Mouse (Mus musculus): Measurements from ENCODE around the gene Abcb10. TPM values are rescaled to one million over a fixed set of nuclear protein-coding genes. Genes with fewer than 3 reads are reported as not detected.

Gene Abcb10
- polyA plus RNA-seq, 1 experiment from 2014 or later = 19.7 TPM

GRCm38 (mm10) chr8:124011989-124012586 is 29.2 kb upstream of the Abcb10 start:
- Histone ChIP-seq H3K36me3 (replicated peaks; ENCODE audit: control insufficient read depth, insufficient read depth) (peaks cover 24% of the 10 kb centered on the region), H3K4me3 (replicated peaks; ENCODE audit: low read length) (no peak overlapping the region), H3K27ac (no peak overlapping the region), H3K9me3 (ENCODE audit: control insufficient read depth, low read length) (no peaks in the 10 kb centered on the region), H3K9ac (no peak overlapping the region), H3K27me3 (ENCODE audit: control insufficient read depth, insufficient read depth, low read length) (no peaks in the 10 kb centered on the region), H3K4me2 (replicated peaks) (no peak overlapping the region), H3K4me1 (replicated peaks; ENCODE audit: control insufficient read depth, insufficient read depth, low read length) (no peaks in the 10 kb centered on the region)
- ATAC-seq (ENCODE audit: low FRiP score) (no peak), DNase-seq (ENCODE audit: low spot score) (no peak)
- WGBS = 92% methylated on average over 3 of the region's 3 CpGs

- H3K4me2 ChIP-seq (replicated peaks) = no peak overlapping the region
- no peak overlapping the region for H3K4me3 ChIP-seq (replicated peaks; ENCODE audit: low read length)
- no peaks in the 10 kb centered on the region for H3K4me1 ChIP-seq (replicated peaks; ENCODE audit: control insufficient read depth, insufficient read depth, low read length)
- H3K9me3 ChIP-seq (ENCODE audit: control insufficient read depth, low read length) = no peaks in the 10 kb centered on the region
- H3K9ac ChIP-seq = no peak overlapping the region
- DNase-seq (ENCODE audit: low spot score) (no peak), ATAC-seq (ENCODE audit: low FRiP score) (no peak)
- 96% methylated on average over 3 of the region's 3 CpGs for WGBS
- H3K27me3 ChIP-seq (ENCODE audit: control insufficient read depth, insufficient read depth, low read length) = no peaks in the 10 kb centered on the region
- H3K27ac ChIP-seq = no peak overlapping the region
- peaks cover 30% of the 10 kb centered on the region for H3K36me3 ChIP-seq (replicated peaks; ENCODE audit: control insufficient read depth, insufficient read depth)
Measured at GRCm38 (mm10) chr8:124011580-124011979, 28.7 kb upstream of the Abcb10 start.

DNA sequence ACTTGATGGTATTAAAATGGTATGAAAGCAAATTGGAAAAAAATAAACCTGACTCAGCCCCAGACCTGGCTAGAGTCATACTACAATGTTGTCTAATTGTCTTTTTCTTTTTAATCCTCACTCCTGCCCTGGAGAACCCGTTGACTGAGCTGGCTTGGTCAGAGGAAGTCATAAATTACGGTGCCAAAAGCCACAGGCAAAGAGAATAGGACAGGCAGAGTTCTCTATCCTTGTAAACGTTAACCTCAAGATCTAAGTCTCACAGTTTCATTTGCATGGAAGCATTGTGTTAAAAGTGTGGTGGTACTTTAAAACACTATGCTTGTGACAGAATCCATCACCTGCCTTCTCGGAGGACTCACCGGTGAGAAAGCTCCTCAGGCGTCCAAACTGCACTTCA is 24.9 kb upstream of the Abcb10 start:
- Histone ChIP-seq H3K27me3 (ENCODE audit: control insufficient read depth, insufficient read depth, low read length) (no peaks in the 10 kb centered on the region), H3K9me3 (ENCODE audit: control insufficient read depth, low read length) (no peaks in the 10 kb centered on the region), H3K27ac (no peak overlapping the region), H3K4me3 (replicated peaks; ENCODE audit: low read length) (no peak overlapping the region), H3K9ac (no peak overlapping the region), H3K4me2 (replicated peaks) (no peak overlapping the region), H3K36me3 (replicated peaks; ENCODE audit: control insufficient read depth, insufficient read depth) (peaks cover 66% of the 10 kb centered on the region), H3K4me1 (replicated peaks; ENCODE audit: control insufficient read depth, insufficient read depth, low read length) (no peaks in the 10 kb centered on the region)
- WGBS = 91% methylated on average over 6 of the region's 6 CpGs
- ATAC-seq (ENCODE audit: low FRiP score) (no peak), DNase-seq (ENCODE audit: low spot score) (no peak)

GRCm38 (mm10) chr8:124002546-124003108 is 19.7 kb upstream of the Abcb10 start:
- Histone ChIP-seq H3K9ac (no peak overlapping the region), H3K9me3 (ENCODE audit: control insufficient read depth, low read length) (no peaks in the 10 kb centered on the region), H3K4me3 (replicated peaks; ENCODE audit: low read length) (no peak overlapping the region), H3K36me3 (replicated peaks; ENCODE audit: control insufficient read depth, insufficient read depth) (peaks cover 79% of the 10 kb centered on the region), H3K27me3 (ENCODE audit: control insufficient read depth, insufficient read depth, low read length) (no peaks in the 10 kb centered on the region), H3K4me1 (replicated peaks; ENCODE audit: control insufficient read depth, insufficient read depth, low read length) (no peaks in the 10 kb centered on the region), H3K27ac (no peak overlapping the region), H3K4me2 (replicated peaks) (no peak overlapping the region)
- DNase-seq (ENCODE audit: low spot score) (no peak), ATAC-seq (ENCODE audit: low FRiP score) (no peak)
- WGBS = 93% methylated on average over 10 of the region's 10 CpGs

DNA sequence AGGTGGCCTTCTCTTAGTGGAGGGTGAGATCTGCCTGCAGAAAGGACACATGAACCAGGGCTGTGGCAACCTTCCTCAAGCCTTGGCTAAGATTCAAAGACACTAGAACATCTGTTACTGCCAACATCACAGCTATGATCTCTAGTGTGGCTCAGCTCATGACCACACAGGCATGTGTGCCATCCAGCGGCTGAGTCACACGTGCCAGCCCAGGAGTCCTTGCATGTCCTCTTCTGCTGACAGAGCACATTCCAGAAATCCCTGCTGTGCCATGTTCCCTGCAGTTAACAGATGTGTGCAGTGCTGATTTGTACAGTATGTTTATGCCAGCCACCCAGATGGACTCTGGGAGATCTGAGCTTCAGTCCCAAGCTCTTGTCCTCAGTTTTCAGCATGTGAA is 16.6 kb upstream of the Abcb10 start:
- H3K36me3 ChIP-seq (replicated peaks; ENCODE audit: control insufficient read depth, insufficient read depth) = peaks cover 65% of the 10 kb centered on the region
- WGBS = 74% methylated on average over 2 of the region's 2 CpGs

GRCm38 (mm10) chr8:123993997-123994396 is 11.1 kb upstream of the Abcb10 start:
- DNase-seq (ENCODE audit: low spot score) (no peak), ATAC-seq (ENCODE audit: low FRiP score) (no peak)

More for the DNA sequence above, 16.6 kb upstream of the Abcb10 start:
- DNase-seq (ENCODE audit: low spot score) = no peak
- no peak for ATAC-seq (ENCODE audit: low FRiP score)
- Histone ChIP-seq H3K4me3 (replicated peaks; ENCODE audit: low read length) (no peak overlapping the region), H3K9ac (no peak overlapping the region), H3K4me2 (replicated peaks) (no peak overlapping the region), H3K9me3 (ENCODE audit: control insufficient read depth, low read length) (no peaks in the 10 kb centered on the region), H3K27me3 (ENCODE audit: control insufficient read depth, insufficient read depth, low read length) (no peaks in the 10 kb centered on the region), H3K27ac (no peak overlapping the region), H3K4me1 (replicated peaks; ENCODE audit: control insufficient read depth, insufficient read depth, low read length) (no peaks in the 10 kb centered on the region)

DNA sequence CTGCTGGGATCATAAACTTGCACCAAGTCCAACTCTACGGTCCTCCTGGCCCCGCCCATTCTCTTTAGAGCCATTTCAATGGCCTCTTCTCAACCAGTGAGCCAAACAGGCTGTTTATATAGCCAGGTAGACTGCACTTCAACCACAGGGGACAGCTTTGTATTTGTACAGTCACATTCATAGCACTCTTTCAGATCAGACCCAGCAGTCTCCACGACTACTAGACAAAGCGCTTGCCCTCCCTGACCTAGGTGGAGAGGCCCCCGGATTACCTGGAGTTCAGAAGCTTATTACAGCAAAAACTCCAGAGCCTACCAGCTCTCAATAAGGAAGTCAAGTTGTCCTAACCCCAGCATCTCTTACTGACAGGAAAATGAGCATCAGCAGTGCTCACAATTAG is 10.7 kb upstream of the Abcb10 start:
- H3K4me1 ChIP-seq (replicated peaks; ENCODE audit: control insufficient read depth, insufficient read depth, low read length) = no peaks in the 10 kb centered on the region
- H3K4me2 ChIP-seq (replicated peaks) = no peak overlapping the region
- H3K27me3 ChIP-seq (ENCODE audit: control insufficient read depth, insufficient read depth, low read length) = no peaks in the 10 kb centered on the region
- no peak overlapping the region for H3K4me3 ChIP-seq (replicated peaks; ENCODE audit: low read length)
- ATAC-seq (ENCODE audit: low FRiP score) (no peak), DNase-seq (ENCODE audit: low spot score) (no peak)
- H3K27ac ChIP-seq = no peak overlapping the region
- no peaks in the 10 kb centered on the region for H3K9me3 ChIP-seq (ENCODE audit: control insufficient read depth, low read length)
- H3K36me3 ChIP-seq (replicated peaks; ENCODE audit: control insufficient read depth, insufficient read depth) = peaks cover 22% of the 10 kb centered on the region
- 94% methylated on average over 5 of the region's 5 CpGs for WGBS
- no peak overlapping the region for H3K9ac ChIP-seq

More at GRCm38 (mm10) chr8:123993997-123994396, 11.1 kb upstream of the Abcb10 start:
- H3K27me3 ChIP-seq (ENCODE audit: control insufficient read depth, insufficient read depth, low read length) = no peaks in the 10 kb centered on the region
- H3K27ac ChIP-seq = no peak overlapping the region
- peaks cover 22% of the 10 kb centered on the region for H3K36me3 ChIP-seq (replicated peaks; ENCODE audit: control insufficient read depth, insufficient read depth)
- no peak overlapping the region for H3K4me2 ChIP-seq (replicated peaks)
- no peak overlapping the region for H3K9ac ChIP-seq
- H3K4me3 ChIP-seq (replicated peaks; ENCODE audit: low read length) = no peak overlapping the region
- 97% methylated on average over 3 of the region's 3 CpGs for WGBS
- H3K9me3 ChIP-seq (ENCODE audit: control insufficient read depth, low read length) = no peaks in the 10 kb centered on the region
- no peaks in the 10 kb centered on the region for H3K4me1 ChIP-seq (replicated peaks; ENCODE audit: control insufficient read depth, insufficient read depth, low read length)

- Histone ChIP-seq H3K9ac (no peak overlapping the region), H3K4me3 (replicated peaks; ENCODE audit: low read length) (no peak overlapping the region), H3K4me1 (replicated peaks; ENCODE audit: control insufficient read depth, insufficient read depth, low read length) (no peaks in the 10 kb centered on the region), H3K36me3 (replicated peaks; ENCODE audit: control insufficient read depth, insufficient read depth) (peaks cover 22% of the 10 kb centered on the region), H3K27ac (no peak overlapping the region), H3K9me3 (ENCODE audit: control insufficient read depth, low read length) (no peaks in the 10 kb centered on the region), H3K4me2 (replicated peaks) (no peak overlapping the region), H3K27me3 (ENCODE audit: control insufficient read depth, insufficient read depth, low read length) (no peaks in the 10 kb centered on the region)
- WGBS = 84% methylated on average over 8 of the region's 8 CpGs
- DNase-seq (ENCODE audit: low spot score) (no peak), ATAC-seq (ENCODE audit: low FRiP score) (no peak)
Measured at GRCm38 (mm10) chr8:123992587-123992986, 9.7 kb upstream of the Abcb10 start.

DNA sequence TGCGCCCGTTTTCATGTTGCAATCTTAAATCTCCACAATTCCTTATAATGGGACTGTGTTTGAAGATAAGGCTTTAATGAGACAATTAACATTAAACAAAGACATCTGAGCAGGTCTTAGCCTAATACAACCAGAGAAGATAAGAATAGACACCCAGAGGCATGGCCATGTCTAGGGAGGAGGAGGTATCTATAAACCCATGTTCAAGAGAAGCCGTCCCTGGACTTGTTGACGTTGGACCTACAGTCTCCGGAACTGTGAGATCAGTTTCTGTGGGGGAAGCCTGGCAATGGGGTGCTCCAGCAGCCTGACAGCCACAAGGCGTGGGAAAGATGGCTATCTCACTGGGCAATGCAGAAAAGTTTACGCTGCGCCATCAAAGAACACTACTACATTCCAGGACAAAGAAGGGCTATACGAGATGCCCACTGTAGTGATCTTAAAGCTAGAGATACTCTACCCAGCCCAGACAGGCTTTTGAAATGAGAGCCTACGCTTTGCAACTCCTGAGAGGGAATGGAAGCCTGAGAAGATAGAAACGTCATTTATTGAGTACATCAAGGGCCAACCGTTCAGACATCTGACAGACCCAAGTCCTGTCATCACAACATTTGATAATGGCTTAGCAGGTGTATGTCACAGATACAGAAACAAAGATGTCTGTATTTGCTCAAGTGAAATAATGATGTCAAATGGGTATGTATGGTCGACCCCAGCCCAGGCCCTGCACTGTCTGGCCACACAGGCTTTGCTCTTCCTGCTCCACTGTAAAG is 7.5 kb upstream of the Abcb10 start:
- DNase-seq (ENCODE audit: low spot score) = no peak
- Histone ChIP-seq H3K27ac (no peak overlapping the region), H3K4me2 (replicated peaks) (no peak overlapping the region), H3K36me3 (replicated peaks; ENCODE audit: control insufficient read depth, insufficient read depth) (0 out of 2 replicates have a peak, but pooled peaks cover 8% of the 10 kb centered on the region), H3K27me3 (ENCODE audit: control insufficient read depth, insufficient read depth, low read length) (no peaks in the 10 kb centered on the region), H3K9me3 (ENCODE audit: control insufficient read depth, low read length) (no peaks in the 10 kb centered on the region), H3K9ac (no peak overlapping the region), H3K4me3 (replicated peaks; ENCODE audit: low read length) (no peak overlapping the region), H3K4me1 (replicated peaks; ENCODE audit: control insufficient read depth, insufficient read depth, low read length) (no peaks in the 10 kb centered on the region)
- 93% methylated on average over 13 of the region's 13 CpGs for WGBS
- no peak for ATAC-seq (ENCODE audit: low FRiP score)

Measured in hindbrain, embryonic 14.5 days (tissue).